Mouse (Mus musculus): ENCODE data around the gene Dennd1b.

DNA sequence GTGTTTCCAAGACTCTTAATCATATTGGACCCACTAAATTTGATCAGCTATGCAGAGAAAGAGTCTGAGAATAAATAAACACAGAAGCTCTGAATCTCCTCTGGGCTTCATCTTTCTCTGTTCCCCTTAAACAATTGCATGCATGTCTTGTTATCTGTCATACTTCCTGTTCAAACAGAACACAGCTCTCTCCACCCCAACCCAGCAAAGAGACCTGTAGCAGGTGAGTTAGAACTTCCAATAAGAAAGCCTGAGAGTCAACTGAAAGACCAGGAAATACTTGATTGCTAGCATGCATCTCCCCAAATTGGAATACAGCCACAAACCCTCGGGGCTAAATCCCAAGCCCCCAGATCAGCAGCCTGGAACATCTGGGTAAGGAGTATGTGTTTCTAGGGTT, 42.4 kb upstream of the Dennd1b start:
- no peak for TF ChIP-seq HCFC1 (IDR thresholded peaks at IDR 0.05; ENCODE audit: low read depth, low read length)
- TF ChIP-seq MAX (IDR thresholded peaks at IDR 0.05; ENCODE audit: low read length): no peak
- TF ChIP-seq GABPA (IDR thresholded peaks at IDR 0.05; ENCODE audit: insufficient replicate concordance, low read depth, low read length): no peak
- no peak for TF ChIP-seq POLR2A (IDR thresholded peaks at IDR 0.05; ENCODE audit: low read depth, low read length)
- no peak for TF ChIP-seq CTCF (conservative IDR thresholded peaks at IDR 0.05 in 1 of 2, IDR thresholded peaks at IDR 0.05 in 1 of 2; ENCODE audit: low read depth in 2 of 2, low read length in 2 of 2)
- TF ChIP-seq ZKSCAN1 (IDR thresholded peaks at IDR 0.05; ENCODE audit: borderline replicate concordance, low read depth, low read length): no peak
